Mouse (Mus musculus): ENCODE data around the gene Trit1.

- TF ChIP-seq CTCF (IDR thresholded peaks at IDR 0.05; ENCODE audit: low read depth, low read length): no peak
- no peak for TF ChIP-seq POLR2A (IDR thresholded peaks at IDR 0.05; ENCODE audit: extremely low read depth, insufficient read depth, low read length)
Measured at GRCm38 (mm10) chr4:123021591-123021990, 5.2 kb downstream of the Trit1 start.
